Mouse (Mus musculus) heart, postnatal 0 days (tissue): ENCODE data around the gene Fcor. TPM values are rescaled to one million over a fixed set of nuclear protein-coding genes. Genes with fewer than 3 reads are reported as not detected.

ENCODE experiments used
- ATAC-seq: fragments of 200-750 bp; cut with Nextera tagmentation; 2 replicates; pipeline ENCODE4 v1.8.0; 2017; ENCODE audit warnings: low read depth, moderate number of reproducible peaks, moderate library complexity; ENCODE audit not compliant: insufficient read depth
- DNase-seq: peaks from one replicate; pipeline ENCODE4 v3.0.0-alpha.2; 2016; ENCODE audit warnings: low spot score
- H3K27ac ChIP-seq: fragments of 300-500 bp; sonication (generic); 2 replicates; pipeline ENCODE4 v1.5.1; 2014; ENCODE audit warnings: low read depth, mild to moderate bottlenecking
- H3K27me3 ChIP-seq: fragments of 300-500 bp; sonication (generic); 2 replicates; pipeline ENCODE4 v1.6.1; 2014; ENCODE audit warnings: low read length, mixed read lengths; ENCODE audit not compliant: control insufficient read depth, insufficient read depth
- H3K36me3 ChIP-seq: fragments of 300-500 bp; sonication (generic); replicated peaks from 2 replicates; pipeline ENCODE4 v1.6.1; 2014; ENCODE audit warnings: low read length, mixed read lengths; ENCODE audit not compliant: control insufficient read depth, insufficient read depth
- H3K4me1 ChIP-seq: fragments of 300-500 bp; sonication (generic); 2 replicates; pipeline ENCODE4 v1.6.1; 2014; ENCODE audit warnings: antibody characterized with exemption; ENCODE audit not compliant: control insufficient read depth, insufficient read depth
- H3K4me2 ChIP-seq: fragments of 300-500 bp; sonication (generic); 2 replicates; pipeline ENCODE4 v1.6.1; 2014; ENCODE audit warnings: low read depth, mild to moderate bottlenecking, low read length, moderate library complexity
- H3K4me3 ChIP-seq: fragments of 300-500 bp; sonication (generic); 2 replicates; pipeline ENCODE4 v1.5.1; 2014; ENCODE audit warnings: low read depth, low read length
- H3K9ac ChIP-seq: fragments of 300-500 bp; sonication (generic); replicated peaks from 2 replicates; pipeline ENCODE4 v1.6.1; 2014; ENCODE audit warnings: low read depth, low read length, mixed read lengths
- H3K9me3 ChIP-seq: fragments of 300-500 bp; sonication (generic); replicated peaks from 2 replicates; pipeline ENCODE4 v1.6.1; 2016; ENCODE audit warnings: low read length; ENCODE audit not compliant: control insufficient read depth
- CTCF ChIP-seq: IDR thresholded peaks from 2 replicates; pipeline ENCODE4 v1.5.1; 2016; ENCODE audit warnings: antibody characterized with exemption, control low read depth, low read depth
- EP300 ChIP-seq: IDR thresholded peaks from 2 replicates; pipeline ENCODE4 v1.6.1; 2016; ENCODE audit warnings: antibody characterized with exemption, low read depth
- WGBS: fragments of 180-500 bp; shearing (Covaris S2); extraction: QIAGEN DNeasy Blood & Tissue Kit; methylation state at CpG from one replicate; pipeline ENCODE4 v1.1.7; 2014; 5-methylcytosine and 5-hydroxymethylcytosine counted together
- polyA plus RNA-seq: library from polyadenylated mRNA; unstranded; fragments of >200 nt; fragmentation: Nextera tagmentation; extraction: Ambion mirVana; gene quantifications from 2 replicates; pipeline ENCODE4 v1.2.1, GENCODE M21; 2015
- total RNA-seq: library from RNA; depleted of rRNA; stranded (reverse); fragments of >200 nt; gene quantifications from 2 replicates; pipeline ENCODE4 v1.2.3, GENCODE M21; 2014; ENCODE audit warnings: low replicate concordance

The Fcor gene
- total and polyA plus RNA-seq, 2 experiments from 2014 or later: 1.3 TPM; not detected in 1

- H3K4me2 ChIP-seq: no peak overlapping the region
Observed at GRCm38 (mm10) chr8:3646824-3647531, 25.2 kb downstream of the Fcor start.

GRCm38 (mm10) chr8:3645804-3646203 lies 26.4 kb downstream of the Fcor start:
- Histone ChIP-seq H3K27ac (no peak overlapping the region), H3K4me1 (no peaks in the 10 kb centered on the region), H3K9me3 (no peaks in the 10 kb centered on the region), H3K9ac (no peak overlapping the region), H3K27me3 (no peaks in the 10 kb centered on the region), H3K4me3 (no peak overlapping the region), H3K36me3 (no peaks in the 10 kb centered on the region), H3K4me2 (no peak overlapping the region)
- no peak for DNase-seq
- WGBS: 18% methylated on average over 5 of the region's 5 CpGs
- TF ChIP-seq CTCF (no peak), EP300 (no peak)
- no peak for ATAC-seq

More at GRCm38 (mm10) chr8:3646824-3647531, 25.2 kb downstream of the Fcor start:
- WGBS: 83% methylated on average over 6 of the region's 6 CpGs
- no peak overlapping the region for H3K9ac ChIP-seq
- ATAC-seq: no peak
- no peak for TF ChIP-seq CTCF
- no peaks in the 10 kb centered on the region for H3K36me3 ChIP-seq
- H3K27me3 ChIP-seq: no peaks in the 10 kb centered on the region
- H3K4me3 ChIP-seq: no peak overlapping the region
- H3K4me1 ChIP-seq: no peaks in the 10 kb centered on the region
- no peak for DNase-seq
- no peaks in the 10 kb centered on the region for H3K9me3 ChIP-seq
- H3K27ac ChIP-seq: no peak overlapping the region

GRCm38 (mm10) chr8:3631478-3631875 lies 40.7 kb downstream of the Fcor start:
- H3K4me3 ChIP-seq: peak overlapping the region; percentile 55
- TF ChIP-seq EP300: no peak
- TF ChIP-seq CTCF: no peak
- H3K4me1 ChIP-seq: 0 out of 2 replicates have a peak, but pooled peaks cover 7% of the 10 kb centered on the region
- H3K36me3 ChIP-seq: no peaks in the 10 kb centered on the region
- no peak for DNase-seq
- no peak overlapping the region for H3K27ac ChIP-seq
- H3K4me2 ChIP-seq: peak overlapping the region; percentile 76
- WGBS: 11% methylated on average over 8 of the region's 8 CpGs
- no peak for ATAC-seq
- H3K9ac ChIP-seq: peak overlapping the region; percentile 56
- H3K27me3 ChIP-seq: no peaks in the 10 kb centered on the region
- no peaks in the 10 kb centered on the region for H3K9me3 ChIP-seq

- H3K9me3 ChIP-seq: no peaks in the 10 kb centered on the region
- peak within 1 kb of the TSS; percentile 56 for H3K9ac ChIP-seq
- no peaks in the 10 kb centered on the region for H3K36me3 ChIP-seq
- TF ChIP-seq CTCF (no peak), EP300 (no peak)
- H3K27ac ChIP-seq: no peak within 1 kb of the TSS
- H3K4me1 ChIP-seq: 0 out of 2 replicates have a peak, but pooled peaks cover 7% of the 10 kb centered on the region
- H3K27me3 ChIP-seq: no peaks in the 10 kb centered on the region
- DNase-seq (peak; percentile 25), ATAC-seq (peak; percentile 84)
- 3% methylated on average over 47 of the region's 47 CpGs for WGBS
- H3K4me3 ChIP-seq: peak within 1 kb of the TSS; percentile 55
- H3K4me2 ChIP-seq: peak within 1 kb of the TSS; percentile 76
Observed at GRCm38 (mm10) chr8:3630647-3631477, 41.3 kb downstream of the Fcor start, which contains the start of gene Stxbp2. Gene Stxbp2 (plus strand): TSS chr8:3630955.

DNA sequence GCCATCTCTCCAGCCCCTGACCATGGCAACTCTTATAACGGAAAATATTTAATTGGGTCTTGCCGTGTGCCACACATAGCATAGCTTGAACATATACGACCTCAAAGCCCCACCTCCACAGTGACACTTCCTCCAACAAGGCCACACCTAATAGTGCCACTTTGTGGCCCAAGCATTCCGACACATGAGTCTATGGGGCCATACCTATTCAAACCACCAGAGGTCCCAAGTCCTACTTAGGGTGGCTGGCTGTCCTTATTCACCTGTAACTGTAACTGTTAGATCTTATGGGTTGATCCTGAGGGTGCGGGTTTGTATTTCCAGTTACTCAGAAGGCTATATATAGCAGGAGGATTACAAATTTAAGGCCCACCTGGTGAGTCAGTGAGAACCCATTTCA lies 44.1 kb downstream of the Fcor start:
- Histone ChIP-seq H3K27me3 (no peaks in the 10 kb centered on the region), H3K27ac (no peak overlapping the region), H3K4me1 (0 out of 2 replicates have a peak, but pooled peaks cover 7% of the 10 kb centered on the region), H3K4me3 (no peak overlapping the region), H3K9ac (no peak overlapping the region), H3K36me3 (no peaks in the 10 kb centered on the region), H3K9me3 (no peaks in the 10 kb centered on the region), H3K4me2 (no peak overlapping the region)
- peak; percentile 58 for TF ChIP-seq CTCF
- no peak for TF ChIP-seq EP300
- WGBS: 27% methylated on average over 5 of the region's 5 CpGs
- peak; percentile 32 for DNase-seq
- no peak for ATAC-seq
